Mouse (Mus musculus): Measurements from ENCODE around the gene Akap8. TPM values are rescaled to one million over a fixed set of nuclear protein-coding genes. Genes with fewer than 3 reads are reported as not detected.
A peak's percentile ranks its signal among the peaks of the same experiment; 100 is the strongest.

The Akap8 gene
- polyA plus RNA-seq, 1 experiment from 2014 or later: 51.6 TPM

- no peak overlapping the region for H3K27ac ChIP-seq (replicated peaks; ENCODE audit: low read depth, low read length)
- H3K9ac ChIP-seq (replicated peaks; ENCODE audit: low read length): no peak overlapping the region
- H3K9me3 ChIP-seq (ENCODE audit: control insufficient read depth, low read length): no peaks in the 10 kb centered on the region
- DNase-seq (no peak), ATAC-seq (ENCODE audit: low FRiP score, low TSS enrichment) (no peak)
- H3K4me2 ChIP-seq (ENCODE audit: low read length): no peak overlapping the region
- H3K4me1 ChIP-seq (ENCODE audit: control insufficient read depth, insufficient read depth, low read length): peaks cover 15% of the 10 kb centered on the region
- H3K27me3 ChIP-seq (ENCODE audit: control insufficient read depth, insufficient read depth, low read length): no peaks in the 10 kb centered on the region
- no peak overlapping the region for H3K4me3 ChIP-seq (replicated peaks; ENCODE audit: low read depth, low read length)
- WGBS: 94% methylated on average over 8 of the region's 8 CpGs
- H3K36me3 ChIP-seq (ENCODE audit: control insufficient read depth, insufficient read depth, low read length): peaks cover 59% of the 10 kb centered on the region
Observed at GRCm38 (mm10) chr17:32317032-32317431, 4.0 kb downstream of the Akap8 start.

GRCm38 (mm10) chr17:32315560-32315959, 5.5 kb downstream of the Akap8 start:
- Histone ChIP-seq H3K4me1 (ENCODE audit: control insufficient read depth, insufficient read depth, low read length) (peaks cover 13% of the 10 kb centered on the region; the same call in 1 of the 2 replicates), H3K9me3 (ENCODE audit: control insufficient read depth, low read length) (no peaks in the 10 kb centered on the region), H3K9ac (replicated peaks; ENCODE audit: low read length) (no peak overlapping the region), H3K4me3 (replicated peaks; ENCODE audit: low read depth, low read length) (no peak overlapping the region), H3K36me3 (ENCODE audit: control insufficient read depth, insufficient read depth, low read length) (peaks cover 74% of the 10 kb centered on the region), H3K27me3 (ENCODE audit: control insufficient read depth, insufficient read depth, low read length) (no peaks in the 10 kb centered on the region), H3K4me2 (ENCODE audit: low read length) (no peak overlapping the region), H3K27ac (replicated peaks; ENCODE audit: low read depth, low read length) (no peak overlapping the region)
- ATAC-seq (ENCODE audit: low FRiP score, low TSS enrichment): no peak
- WGBS: 98% methylated on average over 5 of the region's 5 CpGs
- DNase-seq: no peak

- no peak for DNase-seq
- no peak for ATAC-seq (ENCODE audit: low FRiP score, low TSS enrichment)
- Histone ChIP-seq H3K9me3 (ENCODE audit: control insufficient read depth, low read length) (no peaks in the 10 kb centered on the region), H3K9ac (replicated peaks; ENCODE audit: low read length) (no peak overlapping the region), H3K4me2 (ENCODE audit: low read length) (no peak overlapping the region), H3K27me3 (ENCODE audit: control insufficient read depth, insufficient read depth, low read length) (no peaks in the 10 kb centered on the region), H3K36me3 (ENCODE audit: control insufficient read depth, insufficient read depth, low read length) (peaks cover 91% of the 10 kb centered on the region), H3K4me1 (ENCODE audit: control insufficient read depth, insufficient read depth, low read length) (peaks cover 4% of the 10 kb centered on the region; the same call in 1 of the 2 replicates), H3K27ac (replicated peaks; ENCODE audit: low read depth, low read length) (no peak overlapping the region), H3K4me3 (replicated peaks; ENCODE audit: low read depth, low read length) (no peak overlapping the region)
- 86% methylated on average over 5 of the region's 5 CpGs for WGBS
Observed at GRCm38 (mm10) chr17:32313892-32314291, 7.1 kb downstream of the Akap8 start.

- Histone ChIP-seq H3K4me2 (ENCODE audit: low read length) (no peak overlapping the region), H3K27ac (replicated peaks; ENCODE audit: low read depth, low read length) (no peak overlapping the region), H3K9me3 (ENCODE audit: control insufficient read depth, low read length) (no peaks in the 10 kb centered on the region), H3K27me3 (ENCODE audit: control insufficient read depth, insufficient read depth, low read length) (no peaks in the 10 kb centered on the region), H3K4me1 (ENCODE audit: control insufficient read depth, insufficient read depth, low read length) (no peaks in the 10 kb centered on the region), H3K9ac (replicated peaks; ENCODE audit: low read length) (no peak overlapping the region), H3K36me3 (ENCODE audit: control insufficient read depth, insufficient read depth, low read length) (peaks cover 100% of the 10 kb centered on the region), H3K4me3 (replicated peaks; ENCODE audit: low read depth, low read length) (no peak overlapping the region)
- WGBS: 97% methylated on average over 8 of the region's 8 CpGs
- no peak for ATAC-seq (ENCODE audit: low FRiP score, low TSS enrichment)
- no peak for DNase-seq
Observed at GRCm38 (mm10) chr17:32312801-32313200, 8.2 kb downstream of the Akap8 start.

- Histone ChIP-seq H3K27me3 (ENCODE audit: control insufficient read depth, insufficient read depth, low read length) (no peaks in the 10 kb centered on the region), H3K9ac (replicated peaks; ENCODE audit: low read length) (no peak overlapping the region), H3K4me1 (ENCODE audit: control insufficient read depth, insufficient read depth, low read length) (no peaks in the 10 kb centered on the region), H3K9me3 (ENCODE audit: control insufficient read depth, low read length) (no peaks in the 10 kb centered on the region), H3K36me3 (ENCODE audit: control insufficient read depth, insufficient read depth, low read length) (peaks cover 100% of the 10 kb centered on the region), H3K4me2 (ENCODE audit: low read length) (no peak overlapping the region), H3K4me3 (replicated peaks; ENCODE audit: low read depth, low read length) (no peak overlapping the region), H3K27ac (replicated peaks; ENCODE audit: low read depth, low read length) (no peak overlapping the region)
- DNase-seq (no peak), ATAC-seq (ENCODE audit: low FRiP score, low TSS enrichment) (no peak)
- WGBS: 95% methylated on average over 4 of the region's 4 CpGs
Observed at GRCm38 (mm10) chr17:32307963-32308362, 13.1 kb downstream of the Akap8 start.

- Histone ChIP-seq H3K9me3 (ENCODE audit: control insufficient read depth, low read length) (no peaks in the 10 kb centered on the region), H3K4me1 (ENCODE audit: control insufficient read depth, insufficient read depth, low read length) (no peaks in the 10 kb centered on the region), H3K4me3 (replicated peaks; ENCODE audit: low read depth, low read length) (no peak overlapping the region), H3K9ac (replicated peaks; ENCODE audit: low read length) (no peak overlapping the region), H3K36me3 (ENCODE audit: control insufficient read depth, insufficient read depth, low read length) (peaks cover 2% of the 10 kb centered on the region; the same call in 1 of the 2 replicates), H3K27ac (replicated peaks; ENCODE audit: low read depth, low read length) (no peak overlapping the region), H3K27me3 (ENCODE audit: control insufficient read depth, insufficient read depth, low read length) (no peaks in the 10 kb centered on the region), H3K4me2 (ENCODE audit: low read length) (no peak overlapping the region)
- ATAC-seq (ENCODE audit: low FRiP score, low TSS enrichment) (no peak), DNase-seq (no peak)
- 94% methylated on average over 1 of the region's 1 CpGs for WGBS
Observed at GRCm38 (mm10) chr17:32298125-32298524, 22.9 kb downstream of the Akap8 start.

- Histone ChIP-seq H3K9ac (replicated peaks; ENCODE audit: low read length) (no peak overlapping the region), H3K4me1 (ENCODE audit: control insufficient read depth, insufficient read depth, low read length) (no peaks in the 10 kb centered on the region), H3K36me3 (ENCODE audit: control insufficient read depth, insufficient read depth, low read length) (no peaks in the 10 kb centered on the region), H3K27me3 (ENCODE audit: control insufficient read depth, insufficient read depth, low read length) (no peaks in the 10 kb centered on the region), H3K4me2 (ENCODE audit: low read length) (no peak overlapping the region), H3K27ac (replicated peaks; ENCODE audit: low read depth, low read length) (no peak overlapping the region), H3K4me3 (replicated peaks; ENCODE audit: low read depth, low read length) (no peak overlapping the region), H3K9me3 (ENCODE audit: control insufficient read depth, low read length) (no peaks in the 10 kb centered on the region)
- 93% methylated on average over 2 of the region's 2 CpGs for WGBS
- ATAC-seq (ENCODE audit: low FRiP score, low TSS enrichment) (no peak), DNase-seq (no peak)
Observed at GRCm38 (mm10) chr17:32295901-32296300, 25.1 kb downstream of the Akap8 start.

- no peak overlapping the region for H3K27ac ChIP-seq (replicated peaks; ENCODE audit: low read depth, low read length)
- no peak for ATAC-seq (ENCODE audit: low FRiP score, low TSS enrichment)
- no peak for DNase-seq
- WGBS: 79% methylated on average over 4 of the region's 4 CpGs
- H3K27me3 ChIP-seq (ENCODE audit: control insufficient read depth, insufficient read depth, low read length): no peaks in the 10 kb centered on the region
- H3K4me3 ChIP-seq (replicated peaks; ENCODE audit: low read depth, low read length): no peak overlapping the region
- H3K9me3 ChIP-seq (ENCODE audit: control insufficient read depth, low read length): no peaks in the 10 kb centered on the region
- H3K4me2 ChIP-seq (ENCODE audit: low read length): no peak overlapping the region
- no peak overlapping the region for H3K9ac ChIP-seq (replicated peaks; ENCODE audit: low read length)
- H3K36me3 ChIP-seq (ENCODE audit: control insufficient read depth, insufficient read depth, low read length): no peaks in the 10 kb centered on the region
- no peaks in the 10 kb centered on the region for H3K4me1 ChIP-seq (ENCODE audit: control insufficient read depth, insufficient read depth, low read length)
Observed at GRCm38 (mm10) chr17:32295160-32295559, 25.9 kb downstream of the Akap8 start.

GRCm38 (mm10) chr17:32285138-32285670, 35.8 kb downstream of the Akap8 start:
- peak overlapping the region; percentile 96 for H3K9ac ChIP-seq (replicated peaks; ENCODE audit: low read length)
- no peaks in the 10 kb centered on the region for H3K27me3 ChIP-seq (ENCODE audit: control insufficient read depth, insufficient read depth, low read length)
- peak overlapping the region; percentile 99 for H3K27ac ChIP-seq (replicated peaks; ENCODE audit: low read depth, low read length)
- H3K4me2 ChIP-seq (ENCODE audit: low read length): peak overlapping the region; percentile 60
- peaks cover 28% of the 10 kb centered on the region for H3K4me1 ChIP-seq (ENCODE audit: control insufficient read depth, insufficient read depth, low read length)
- 48% methylated on average over 6 of the region's 6 CpGs for WGBS
- no peak for ATAC-seq (ENCODE audit: low FRiP score, low TSS enrichment)
- peak overlapping the region; percentile 97 for H3K4me3 ChIP-seq (replicated peaks; ENCODE audit: low read depth, low read length)
- H3K9me3 ChIP-seq (ENCODE audit: control insufficient read depth, low read length): no peaks in the 10 kb centered on the region
- no peaks in the 10 kb centered on the region for H3K36me3 ChIP-seq (ENCODE audit: control insufficient read depth, insufficient read depth, low read length)
- DNase-seq: peak; percentile 17
